Mouse (Mus musculus): Measurements from ENCODE around the gene E130308A19Rik.

The E130308A19Rik gene

GRCm38 (mm10) chr4:59684306-59684705 is 58.3 kb downstream of the E130308A19Rik start:
- DNase-seq = no peak

- peak; percentile 91 to 95 for DNase-seq
Measured at GRCm38 (mm10) chr4:59686716-59687115, 60.7 kb downstream of the E130308A19Rik start.

- DNase-seq = no peak
Measured at GRCm38 (mm10) chr4:59689055-59689454, 63.0 kb downstream of the E130308A19Rik start.

GRCm38 (mm10) chr4:59690145-59690544 is 64.1 kb downstream of the E130308A19Rik start:
- DNase-seq = peak in 1 of 2 experiments; percentile 21

GRCm38 (mm10) chr4:59696846-59697245 is 70.8 kb downstream of the E130308A19Rik start:
- no peak for DNase-seq

- no peak for DNase-seq
Measured at GRCm38 (mm10) chr4:59697869-59698268, 71.9 kb downstream of the E130308A19Rik start.

- DNase-seq = no peak
Measured at GRCm38 (mm10) chr4:59699014-59699792, 73.2 kb downstream of the E130308A19Rik start.

- peak; percentile 75 to 77 for DNase-seq
Measured at GRCm38 (mm10) chr4:59709321-59709720, 83.3 kb downstream of the E130308A19Rik start.

GRCm38 (mm10) chr4:59710736-59711389 is 84.9 kb downstream of the E130308A19Rik start:
- no peak for DNase-seq

- no peak for DNase-seq
Measured at GRCm38 (mm10) chr4:59712451-59712850, 86.4 kb downstream of the E130308A19Rik start.

- DNase-seq = no peak
Measured at GRCm38 (mm10) chr4:59712955-59713354, 86.9 kb downstream of the E130308A19Rik start.

GRCm38 (mm10) chr4:59714472-59714871 is 88.5 kb downstream of the E130308A19Rik start:
- DNase-seq = no peak

GRCm38 (mm10) chr4:59714926-59715325 is 88.9 kb downstream of the E130308A19Rik start:
- DNase-seq = no peak

GRCm38 (mm10) chr4:59715531-59715930 is 89.5 kb downstream of the E130308A19Rik start:
- no peak for DNase-seq

- no peak for DNase-seq
Measured at GRCm38 (mm10) chr4:59717349-59717748, 91.3 kb downstream of the E130308A19Rik start.

GRCm38 (mm10) chr4:59718542-59718941 is 92.5 kb downstream of the E130308A19Rik start:
- DNase-seq = no peak

- peak; percentile 49 for DNase-seq
Measured at GRCm38 (mm10) chr4:59719481-59720355, 93.7 kb downstream of the E130308A19Rik start.

GRCm38 (mm10) chr4:59721811-59722210 is 95.8 kb downstream of the E130308A19Rik start:
- DNase-seq = no peak

GRCm38 (mm10) chr4:59725579-59725978 is 99.6 kb downstream of the E130308A19Rik start:
- no peak for DNase-seq

GRCm38 (mm10) chr4:59726501-59726900 is 100.5 kb downstream of the E130308A19Rik start:
- no peak for DNase-seq

GRCm38 (mm10) chr4:59727187-59727877 is 101.3 kb downstream of the E130308A19Rik start:
- no peak for DNase-seq

- no peak for DNase-seq
Measured at GRCm38 (mm10) chr4:59727878-59728261, 101.9 kb downstream of the E130308A19Rik start.

All from cerebellum, postnatal 10 days (tissue).